Mouse (Mus musculus) cortical plate, adult 2 months (tissue): ENCODE measurements around the gene Lyrm7. TPM values are rescaled to one million over a fixed set of nuclear protein-coding genes. Genes with fewer than 3 reads are reported as not detected.

ENCODE experiments used
- H3K27ac ChIP-seq: fragments of 200-500 bp; 2 replicates; pipeline ENCODE4 v1.5.1; 2012; ENCODE audit warnings: low read length, control low read depth, inconsistent platforms; ENCODE audit not compliant: insufficient read depth
- H3K4me1 ChIP-seq: fragments of 200-500 bp; 2 replicates; pipeline ENCODE4 v1.6.1; 2011; ENCODE audit warnings: low read length; ENCODE audit not compliant: control insufficient read depth, insufficient read depth
- H3K4me3 ChIP-seq: fragments of 200-500 bp; 2 replicates; pipeline ENCODE4 v1.5.1; 2011; ENCODE audit warnings: mild to moderate bottlenecking, low read length, control low read depth; ENCODE audit not compliant: insufficient read depth
- CTCF ChIP-seq: fragments of 200-500 bp; IDR thresholded peaks from 2 replicates; pipeline ENCODE4 v1.5.1; 2011; ENCODE audit warnings: mild to moderate bottlenecking, control low read depth, low read length; ENCODE audit not compliant: insufficient read depth; ENCODE audit errors: extremely low read depth
- POLR2A ChIP-seq: fragments of 200-500 bp; IDR thresholded peaks from 2 replicates; pipeline ENCODE4 v1.6.1; 2011; ENCODE audit warnings: mild to moderate bottlenecking, low read length, control low read depth; ENCODE audit not compliant: insufficient read depth; ENCODE audit errors: extremely low read depth
- polyA plus RNA-seq: library from polyadenylated mRNA; depleted of rRNA; stranded (reverse); fragments of >200 nt; gene quantifications from 2 replicates; pipeline ENCODE4 v1.2.3, GENCODE M21; 2012

The Lyrm7 gene
- polyA plus RNA-seq, 1 experiment = 25.1 TPM

DNA sequence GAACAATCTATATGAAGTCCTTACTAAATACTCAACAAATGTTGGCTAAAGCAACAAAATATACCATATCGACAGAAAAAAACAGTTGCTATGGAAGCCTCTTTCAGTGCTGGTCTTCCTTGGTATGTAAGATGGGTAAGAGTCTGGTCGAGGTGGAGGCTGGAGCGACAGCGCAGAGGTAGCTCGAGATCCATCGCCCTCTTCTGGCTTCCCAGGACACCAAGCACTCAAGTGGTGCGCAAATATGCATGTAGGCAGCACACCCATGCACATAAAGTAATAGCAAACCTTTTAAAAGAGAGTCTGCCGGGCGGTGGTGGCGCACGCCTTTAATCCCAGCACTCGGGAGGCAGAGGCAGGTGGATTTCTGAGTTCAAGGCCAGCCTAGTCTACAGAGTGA, 9.1 kb downstream of the Lyrm7 start:
- Histone ChIP-seq H3K4me3 (no peak overlapping the region), H3K27ac (no peak overlapping the region), H3K4me1 (no peaks in the 10 kb centered on the region)
- TF ChIP-seq CTCF = no peak
- TF ChIP-seq POLR2A = no peak

DNA sequence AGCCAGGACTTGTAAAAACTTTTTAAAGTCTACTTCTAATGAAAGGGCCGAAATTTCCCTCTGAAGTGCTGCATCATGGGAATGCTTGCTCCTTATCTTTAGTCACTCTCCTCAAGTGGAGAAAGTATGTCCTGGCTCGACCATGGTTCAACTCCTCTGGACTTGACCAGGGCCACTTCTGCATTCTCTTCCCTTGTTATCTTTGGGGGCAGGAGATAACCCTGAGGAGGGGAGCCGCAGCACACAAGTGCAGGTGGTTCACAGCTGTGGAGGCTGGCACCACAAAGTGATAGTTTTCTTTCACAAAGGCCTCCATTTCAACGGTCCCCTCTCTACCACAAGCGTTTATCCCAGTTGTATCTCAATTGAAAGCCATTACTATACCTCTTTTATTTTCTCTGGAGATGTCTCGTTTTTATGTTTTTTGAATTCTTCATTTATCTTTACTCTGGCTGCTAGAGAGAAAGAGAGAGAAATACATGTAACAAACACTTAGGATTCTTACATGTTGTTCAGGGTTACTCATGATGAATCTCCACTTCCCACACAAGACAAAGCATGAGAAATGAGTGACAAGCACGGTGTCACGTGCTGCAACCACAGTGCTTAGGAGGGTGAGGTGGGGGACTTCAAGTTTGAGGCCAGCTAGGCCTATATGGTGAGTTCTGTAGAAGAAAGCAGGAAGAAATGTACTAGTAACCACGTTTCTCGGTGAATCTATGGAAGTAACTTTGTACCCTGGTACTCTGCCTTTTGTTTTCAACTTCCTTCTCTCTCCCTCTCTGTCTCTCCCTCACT, 10.6 kb downstream of the Lyrm7 start:
- Histone ChIP-seq H3K4me1 (peaks cover 9% of the 10 kb centered on the region), H3K4me3 (no peak overlapping the region), H3K27ac (no peak overlapping the region)
- TF ChIP-seq POLR2A (no peak), CTCF (no peak)

DNA sequence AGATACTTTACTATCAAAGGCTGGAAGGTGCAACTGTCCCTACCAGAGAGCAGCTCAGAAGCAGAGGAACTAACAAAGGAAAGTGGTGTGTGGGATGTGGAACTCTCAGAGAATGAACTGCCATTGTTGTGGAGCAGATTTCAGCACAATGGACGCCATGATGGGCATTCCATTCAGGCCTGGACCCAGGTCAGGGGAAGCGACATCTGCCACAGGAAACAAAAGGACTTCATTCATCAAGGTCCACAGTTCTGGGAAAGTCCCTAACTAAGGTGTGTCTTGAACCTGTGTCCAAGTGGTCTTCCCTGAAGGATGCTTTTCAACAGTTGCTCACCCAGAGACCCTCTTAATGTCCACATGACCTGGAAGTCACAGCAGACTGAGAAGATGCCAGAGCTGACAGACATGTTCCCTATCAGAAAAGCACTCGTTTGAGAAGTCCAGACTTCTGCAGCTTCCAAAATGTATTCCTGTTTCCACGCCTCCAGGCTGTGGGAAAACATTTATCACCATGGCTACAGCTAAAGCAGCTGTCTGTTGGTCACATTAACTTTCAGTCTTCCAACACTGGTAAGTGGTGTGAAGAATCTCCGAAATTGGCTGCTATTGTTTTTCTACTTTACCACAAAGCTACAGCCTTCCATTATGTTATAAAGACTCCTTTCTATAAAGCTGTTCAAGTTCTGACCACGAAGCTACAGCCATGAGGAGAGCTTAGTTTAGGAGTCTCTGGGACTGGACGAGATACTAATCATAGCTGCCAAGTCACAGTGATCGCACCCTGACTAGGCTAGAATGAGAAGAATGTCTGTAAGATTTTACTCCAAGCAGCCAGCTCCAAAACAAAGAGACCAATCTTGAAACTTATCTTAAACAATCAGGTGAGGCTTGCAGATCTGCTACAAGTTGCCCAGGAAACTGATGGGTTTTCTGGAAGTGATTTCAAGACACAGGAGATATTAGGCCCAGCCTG, 15.0 kb downstream of the Lyrm7 start:
- TF ChIP-seq POLR2A (no peak), CTCF (no peak)
- no peak overlapping the region for H3K27ac ChIP-seq
- H3K4me1 ChIP-seq = peaks cover 10% of the 10 kb centered on the region

DNA sequence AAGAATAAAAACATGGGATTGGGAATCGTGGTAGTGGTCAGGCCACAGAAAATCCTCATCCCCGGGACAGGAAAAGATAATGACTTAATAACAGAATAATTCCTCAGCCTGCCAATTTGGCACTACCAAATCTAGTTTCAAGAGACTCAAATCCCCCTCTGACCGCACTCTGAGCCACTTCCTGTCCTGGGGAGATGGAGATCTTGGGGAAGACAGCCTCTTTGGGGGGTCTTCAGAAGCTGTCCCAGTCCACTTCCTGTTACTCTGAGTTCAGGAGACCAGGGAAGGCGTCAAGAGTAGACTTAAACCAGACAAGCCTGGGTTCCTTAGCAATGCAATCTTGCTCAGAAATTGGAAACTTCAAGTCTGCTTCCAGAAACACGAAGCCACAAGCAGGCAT, 15.8 kb downstream of the Lyrm7 start:
- H3K4me3 ChIP-seq = no peak overlapping the region
- TF ChIP-seq CTCF (no peak), POLR2A (no peak)
- H3K27ac ChIP-seq = no peak overlapping the region
- peaks cover 10% of the 10 kb centered on the region for H3K4me1 ChIP-seq

More for the DNA sequence above, 15.0 kb downstream of the Lyrm7 start:
- no peak overlapping the region for H3K4me3 ChIP-seq

DNA sequence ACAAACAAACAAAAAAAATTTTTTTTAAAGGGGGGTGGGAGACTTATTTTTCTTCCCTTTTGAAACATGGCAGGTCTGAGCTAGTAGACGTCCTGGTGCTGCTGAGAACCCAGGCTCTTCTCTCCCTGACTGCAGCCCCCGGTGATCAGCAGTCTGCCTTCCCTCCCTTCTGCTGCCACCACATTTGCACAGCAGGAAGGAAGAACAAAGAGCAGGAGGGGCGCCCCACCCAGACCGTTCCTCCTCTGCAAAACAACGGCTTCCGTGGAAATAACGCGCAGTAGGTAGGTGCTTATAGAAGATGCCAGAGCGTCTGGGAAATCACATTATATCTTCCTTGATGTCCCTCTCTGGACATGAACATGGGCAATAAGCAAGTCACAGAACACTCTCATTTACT, 16.3 kb downstream of the Lyrm7 start:
- TF ChIP-seq CTCF (no peak), POLR2A (no peak)
- H3K4me3 ChIP-seq = no peak overlapping the region
- peaks cover 10% of the 10 kb centered on the region for H3K4me1 ChIP-seq
- no peak overlapping the region for H3K27ac ChIP-seq

DNA sequence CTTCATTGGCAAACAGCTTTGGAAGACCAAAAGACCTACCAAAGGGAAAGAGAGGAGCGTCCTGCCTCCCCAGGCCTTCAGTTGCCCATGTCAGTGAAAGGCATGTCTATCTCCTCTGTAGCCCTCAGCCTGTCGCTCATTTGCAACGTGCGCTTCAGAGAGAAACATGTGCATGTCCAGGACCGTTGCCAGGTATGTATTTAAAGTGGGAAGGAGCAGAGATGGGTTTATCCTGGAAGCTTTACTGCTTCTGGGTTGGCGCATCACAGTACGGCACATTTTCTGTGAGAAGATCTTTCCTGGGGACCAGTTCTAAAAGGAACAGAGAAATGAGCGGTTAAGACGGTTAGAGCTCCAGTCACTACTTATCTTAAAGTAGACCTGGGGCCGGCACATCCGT, 19.8 kb downstream of the Lyrm7 start:
- TF ChIP-seq POLR2A = no peak
- no peak for TF ChIP-seq CTCF
- Histone ChIP-seq H3K4me1 (peaks cover 5% of the 10 kb centered on the region), H3K4me3 (no peak overlapping the region), H3K27ac (no peak overlapping the region)

DNA sequence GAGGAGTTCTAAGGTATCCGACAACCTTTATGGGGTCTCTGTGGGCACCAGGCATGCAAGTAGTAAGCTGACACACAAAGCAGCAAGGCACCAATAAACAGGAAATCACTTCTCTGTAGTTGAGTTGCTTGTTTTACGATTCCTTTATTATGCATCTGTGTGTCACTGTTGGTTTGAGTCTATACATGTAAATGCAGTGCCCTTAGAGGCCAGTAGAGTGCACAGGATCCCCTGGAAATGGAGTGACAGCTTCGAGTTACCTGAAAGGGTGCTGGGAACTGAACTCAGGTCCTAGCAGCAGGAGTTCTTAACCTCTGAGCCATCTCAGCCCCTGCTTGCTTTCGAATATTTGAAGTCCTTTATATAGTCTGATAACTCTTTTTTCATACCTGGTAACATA, 21.0 kb downstream of the Lyrm7 start:
- no peak for TF ChIP-seq CTCF
- no peak for TF ChIP-seq POLR2A
- Histone ChIP-seq H3K4me1 (peaks cover 2% of the 10 kb centered on the region; the same call in 1 of the 2 replicates), H3K4me3 (no peak overlapping the region), H3K27ac (no peak overlapping the region)

DNA sequence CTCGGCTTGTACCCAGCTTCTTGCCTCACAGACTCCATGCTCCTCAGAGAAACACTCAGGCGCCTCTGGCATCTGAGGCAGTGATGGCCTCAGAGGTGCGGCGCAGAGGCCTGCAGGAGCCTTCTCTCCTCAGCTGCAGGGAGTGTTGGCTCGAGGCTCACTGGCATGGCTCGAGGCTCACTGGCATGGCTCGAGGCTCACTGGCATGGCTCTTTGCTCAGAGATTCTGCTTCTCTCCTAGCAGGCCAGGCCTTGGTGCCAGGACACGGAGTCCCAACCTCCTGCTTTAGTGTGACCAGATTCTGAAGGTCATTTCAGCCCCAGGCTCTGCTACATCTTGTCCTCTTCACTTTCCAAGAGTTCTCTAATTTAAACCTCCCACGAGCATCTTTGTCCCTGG, 24.6 kb downstream of the Lyrm7 start:
- TF ChIP-seq POLR2A = no peak
- no peak for TF ChIP-seq CTCF
- peaks cover 7% of the 10 kb centered on the region for H3K4me1 ChIP-seq
- no peak overlapping the region for H3K27ac ChIP-seq
- no peak overlapping the region for H3K4me3 ChIP-seq

DNA sequence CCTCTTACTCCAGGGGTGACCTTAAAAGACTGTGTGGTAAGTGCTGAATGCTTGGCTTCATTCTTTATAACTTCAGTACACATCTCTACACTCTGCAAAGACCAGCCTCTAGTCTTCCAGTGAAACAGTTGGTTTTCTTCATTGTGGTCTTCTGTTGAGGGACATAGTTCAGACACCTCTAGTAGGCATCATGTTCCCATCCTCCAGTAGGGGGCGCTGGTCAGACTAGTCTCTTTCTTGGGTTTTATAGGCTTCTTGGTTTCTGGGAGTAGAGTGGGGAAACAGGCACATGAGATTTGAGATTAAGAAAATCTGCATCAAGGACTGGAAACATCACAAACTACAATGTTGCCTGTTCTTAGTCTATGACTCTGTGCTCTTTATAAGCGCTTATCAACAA, 26.1 kb downstream of the Lyrm7 start:
- Histone ChIP-seq H3K27ac (peak overlapping the region; percentile 18; the same call in 1 of the 2 replicates), H3K4me1 (peaks cover 7% of the 10 kb centered on the region), H3K4me3 (no peak overlapping the region)
- TF ChIP-seq CTCF (no peak), POLR2A (no peak)
